Mouse (Mus musculus): Measurements from ENCODE around the gene Taf8. TPM values are rescaled to one million over a fixed set of nuclear protein-coding genes. Genes with fewer than 3 reads are reported as not detected.

Gene Taf8
- total and polyA plus RNA-seq, 2 experiments from 2014 or later = 11.5 to 26.4 TPM

GRCm38 (mm10) chr17:47518205-47518604, 16.1 kb upstream of the Taf8 start:
- H3K36me3 ChIP-seq (replicated peaks; ENCODE audit: control insufficient read depth, insufficient read depth, low read length) = no peaks in the 10 kb centered on the region; the same call in 1 of the 2 replicates
- H3K9me3 ChIP-seq (replicated peaks; ENCODE audit: control insufficient read depth, low read length) = no peaks in the 10 kb centered on the region
- H3K4me1 ChIP-seq (ENCODE audit: control insufficient read depth, insufficient read depth) = peaks cover 33% of the 10 kb centered on the region
- peak overlapping the region; percentile 98 for H3K27ac ChIP-seq (ENCODE audit: low read depth)
- peak overlapping the region; percentile 42; the same call in 1 of the 2 replicates for H3K9ac ChIP-seq (replicated peaks; ENCODE audit: low read depth, low read length)
- no peak overlapping the region for H3K4me2 ChIP-seq (ENCODE audit: low read depth, low read length)
- TF ChIP-seq EP300 (IDR thresholded peaks at IDR 0.05; ENCODE audit: low read depth) (no peak), CTCF (IDR thresholded peaks at IDR 0.05; ENCODE audit: low read depth) (no peak)
- 15% methylated on average over 8 of the region's 8 CpGs for WGBS
- no peak overlapping the region for H3K4me3 ChIP-seq (ENCODE audit: low read depth, low read length)
- ATAC-seq (ENCODE audit: insufficient read depth, low read depth) (peak; percentile 73), DNase-seq (ENCODE audit: low spot score) (peak; percentile 84)
- H3K27me3 ChIP-seq (ENCODE audit: control insufficient read depth, insufficient read depth, low read length) = no peaks in the 10 kb centered on the region

GRCm38 (mm10) chr17:47516232-47516631, 14.1 kb upstream of the Taf8 start:
- 96% methylated on average over 3 of the region's 3 CpGs for WGBS
- DNase-seq (ENCODE audit: low spot score) = no peak
- no peak overlapping the region for H3K27ac ChIP-seq (ENCODE audit: low read depth)
- peaks cover 26% of the 10 kb centered on the region for H3K4me1 ChIP-seq (ENCODE audit: control insufficient read depth, insufficient read depth)
- H3K4me3 ChIP-seq (ENCODE audit: low read depth, low read length) = no peak overlapping the region
- H3K4me2 ChIP-seq (ENCODE audit: low read depth, low read length) = no peak overlapping the region
- TF ChIP-seq CTCF (IDR thresholded peaks at IDR 0.05; ENCODE audit: low read depth) = peak; percentile 4; the same call in 1 of the 2 replicates
- no peak for TF ChIP-seq EP300 (IDR thresholded peaks at IDR 0.05; ENCODE audit: low read depth)
- no peaks in the 10 kb centered on the region for H3K27me3 ChIP-seq (ENCODE audit: control insufficient read depth, insufficient read depth, low read length)
- H3K9me3 ChIP-seq (replicated peaks; ENCODE audit: control insufficient read depth, low read length) = no peaks in the 10 kb centered on the region
- no peak for ATAC-seq (ENCODE audit: insufficient read depth, low read depth)
- H3K36me3 ChIP-seq (replicated peaks; ENCODE audit: control insufficient read depth, insufficient read depth, low read length) = no peaks in the 10 kb centered on the region; the same call in 1 of the 2 replicates
- no peak overlapping the region for H3K9ac ChIP-seq (replicated peaks; ENCODE audit: low read depth, low read length)

GRCm38 (mm10) chr17:47515180-47515844, 13.2 kb upstream of the Taf8 start:
- Histone ChIP-seq H3K4me3 (ENCODE audit: low read depth, low read length) (no peak overlapping the region), H3K27ac (ENCODE audit: low read depth) (no peak overlapping the region), H3K9ac (replicated peaks; ENCODE audit: low read depth, low read length) (no peak overlapping the region), H3K4me1 (ENCODE audit: control insufficient read depth, insufficient read depth) (peaks cover 26% of the 10 kb centered on the region), H3K27me3 (ENCODE audit: control insufficient read depth, insufficient read depth, low read length) (no peaks in the 10 kb centered on the region), H3K9me3 (replicated peaks; ENCODE audit: control insufficient read depth, low read length) (no peaks in the 10 kb centered on the region), H3K4me2 (ENCODE audit: low read depth, low read length) (no peak overlapping the region), H3K36me3 (replicated peaks; ENCODE audit: control insufficient read depth, insufficient read depth, low read length) (no peaks in the 10 kb centered on the region; the same call in 1 of the 2 replicates)
- no peak for TF ChIP-seq CTCF (IDR thresholded peaks at IDR 0.05; ENCODE audit: low read depth)
- TF ChIP-seq EP300 (IDR thresholded peaks at IDR 0.05; ENCODE audit: low read depth) = no peak
- DNase-seq (ENCODE audit: low spot score) (no peak), ATAC-seq (ENCODE audit: insufficient read depth, low read depth) (no peak)
- WGBS = 72% methylated on average over 7 of the region's 7 CpGs

GRCm38 (mm10) chr17:47512956-47513775, 11.1 kb upstream of the Taf8 start:
- no peaks in the 10 kb centered on the region for H3K9me3 ChIP-seq (replicated peaks; ENCODE audit: control insufficient read depth, low read length)
- peak overlapping the region; percentile 64 for H3K27ac ChIP-seq (ENCODE audit: low read depth)
- no peaks in the 10 kb centered on the region; the same call in 1 of the 2 replicates for H3K36me3 ChIP-seq (replicated peaks; ENCODE audit: control insufficient read depth, insufficient read depth, low read length)
- H3K4me1 ChIP-seq (ENCODE audit: control insufficient read depth, insufficient read depth) = peaks cover 31% of the 10 kb centered on the region
- H3K9ac ChIP-seq (replicated peaks; ENCODE audit: low read depth, low read length) = no peak overlapping the region; the same call in 1 of the 2 replicates
- ATAC-seq (ENCODE audit: insufficient read depth, low read depth) = no peak
- 58% methylated on average over 10 of the region's 10 CpGs for WGBS
- H3K4me2 ChIP-seq (ENCODE audit: low read depth, low read length) = no peak overlapping the region
- no peaks in the 10 kb centered on the region for H3K27me3 ChIP-seq (ENCODE audit: control insufficient read depth, insufficient read depth, low read length)
- no peak for TF ChIP-seq CTCF (IDR thresholded peaks at IDR 0.05; ENCODE audit: low read depth)
- TF ChIP-seq EP300 (IDR thresholded peaks at IDR 0.05; ENCODE audit: low read depth) = no peak
- H3K4me3 ChIP-seq (ENCODE audit: low read depth, low read length) = no peak overlapping the region
- peak; percentile 2 for DNase-seq (ENCODE audit: low spot score)

GRCm38 (mm10) chr17:47511111-47512020, 9.3 kb upstream of the Taf8 start:
- Histone ChIP-seq H3K4me3 (ENCODE audit: low read depth, low read length) (peak overlapping the region; percentile 18), H3K4me1 (ENCODE audit: control insufficient read depth, insufficient read depth) (peaks cover 31% of the 10 kb centered on the region), H3K9ac (replicated peaks; ENCODE audit: low read depth, low read length) (peak overlapping the region; percentile 51; the same call in 1 of the 2 replicates), H3K4me2 (ENCODE audit: low read depth, low read length) (peak overlapping the region; percentile 48), H3K27ac (ENCODE audit: low read depth) (peak overlapping the region; percentile 89), H3K36me3 (replicated peaks; ENCODE audit: control insufficient read depth, insufficient read depth, low read length) (no peaks in the 10 kb centered on the region; the same call in 1 of the 2 replicates), H3K27me3 (ENCODE audit: control insufficient read depth, insufficient read depth, low read length) (no peaks in the 10 kb centered on the region), H3K9me3 (replicated peaks; ENCODE audit: control insufficient read depth, low read length) (no peaks in the 10 kb centered on the region)
- ATAC-seq (ENCODE audit: insufficient read depth, low read depth) = peak; percentile 91
- TF ChIP-seq EP300 (IDR thresholded peaks at IDR 0.05; ENCODE audit: low read depth) = peak; percentile 93
- peak; percentile 98 for TF ChIP-seq CTCF (IDR thresholded peaks at IDR 0.05; ENCODE audit: low read depth)
- WGBS = 5% methylated on average over 25 of the region's 25 CpGs
- DNase-seq (ENCODE audit: low spot score) = peak; percentile 99

All from heart, postnatal 0 days (tissue).